Mouse (Mus musculus) forebrain, embryonic 12.5 days (tissue): ENCODE measurements at regions not wholly inside any gene's neighbourhood (a gene's known extent, or its start where the extent isn't known, plus 50 kb on each side); places are given as distances from the start of the nearest gene placed in this dataset.
"Not testable (repeated sequence)": the region's sequence is repeated elsewhere in the genome, so short reads cannot be mapped to it uniquely, and the experiment has no call there.

ENCODE experiments used
- ATAC-seq: fragments of 200-750 bp; cut with Nextera tagmentation; 2 replicates; pipeline ENCODE4 v1.8.0; 2017; ENCODE audit warnings: moderate TSS enrichment; ENCODE audit not compliant: low FRiP score
- H3K27ac ChIP-seq: fragments of 300-500 bp; sonication (generic); 2 replicates; pipeline ENCODE4 v1.5.1; 2016; ENCODE audit warnings: mild to moderate bottlenecking
- H3K27me3 ChIP-seq: fragments of 300-500 bp; sonication (generic); 2 replicates; pipeline ENCODE4 v1.6.1; 2016; ENCODE audit warnings: mild to moderate bottlenecking
- H3K36me3 ChIP-seq: fragments of 300-500 bp; sonication (generic); replicated peaks from 2 replicates; pipeline ENCODE4 v1.6.1; 2016; ENCODE audit warnings: mild to moderate bottlenecking
- H3K4me1 ChIP-seq: fragments of 300-500 bp; sonication (generic); 2 replicates; pipeline ENCODE4 v1.6.1; 2016
- H3K4me2 ChIP-seq: fragments of 300-500 bp; sonication (generic); 2 replicates; pipeline ENCODE4 v1.6.1; 2016; ENCODE audit warnings: mild to moderate bottlenecking, moderate library complexity
- H3K4me3 ChIP-seq: fragments of 300-500 bp; sonication (generic); replicated peaks from 2 replicates; pipeline ENCODE4 v1.5.1; 2016; ENCODE audit warnings: mild to moderate bottlenecking
- H3K9ac ChIP-seq: fragments of 300-500 bp; sonication (generic); 2 replicates; pipeline ENCODE4 v1.6.1; 2016; ENCODE audit warnings: mild to moderate bottlenecking
- H3K9me3 ChIP-seq: fragments of 300-500 bp; sonication (generic); 2 replicates; pipeline ENCODE4 v1.6.1; 2016
- WGBS: fragments of 180-500 bp; shearing (Covaris S2); methylation state at CpG from one replicate; pipeline ENCODE4 v1.1.7; 2016; 5-methylcytosine and 5-hydroxymethylcytosine counted together

- 9% methylated on average over 1 of the region's 1 CpGs for WGBS
- H3K4me2 ChIP-seq: no peak overlapping the region
- H3K4me3 ChIP-seq: no peak overlapping the region
- H3K4me1 ChIP-seq: peaks cover 5% of the 10 kb centered on the region; the same call in 1 of the 2 replicates
- H3K27ac ChIP-seq: no peak overlapping the region
- no peaks in the 10 kb centered on the region for H3K36me3 ChIP-seq
- no peak overlapping the region for H3K9ac ChIP-seq
- no peaks in the 10 kb centered on the region for H3K9me3 ChIP-seq
- no peak for ATAC-seq
- no peaks in the 10 kb centered on the region for H3K27me3 ChIP-seq
These were observed 52.3 kb upstream of the Gpd2 start for GRCm38 (mm10) chr2:57185151-57185550.

- not testable (repeated sequence) for H3K9me3 ChIP-seq, H3K27me3 ChIP-seq, H3K36me3 ChIP-seq, H3K9ac ChIP-seq, H3K4me2 ChIP-seq, ATAC-seq, H3K27ac ChIP-seq, H3K4me1 ChIP-seq, H3K4me3 ChIP-seq
- WGBS: 78% methylated on average over 3 of the region's 3 CpGs
These were observed 54.3 kb upstream of the Gpd2 start for GRCm38 (mm10) chr2:57183108-57183507.

- Histone ChIP-seq H3K9me3 (no peaks in the 10 kb centered on the region), H3K36me3 (no peaks in the 10 kb centered on the region), H3K27ac (peak overlapping the region; percentile 90), H3K9ac (peak overlapping the region; percentile 64), H3K27me3 (no peaks in the 10 kb centered on the region), H3K4me3 (peak overlapping the region; percentile 60), H3K4me2 (peak overlapping the region; percentile 49), H3K4me1 (peaks cover 5% of the 10 kb centered on the region; the same call in 1 of the 2 replicates)
- under 1% methylated on average over 37 of the region's 37 CpGs for WGBS
- ATAC-seq: peak; percentile 97
These were observed 55.5 kb upstream of the Gpd2 start for GRCm38 (mm10) chr2:57181692-57182541.

- ATAC-seq: no peak
- peaks cover 5% of the 10 kb centered on the region; the same call in 1 of the 2 replicates for H3K4me1 ChIP-seq
- H3K27ac ChIP-seq: peak overlapping the region; percentile 90
- H3K36me3 ChIP-seq: no peaks in the 10 kb centered on the region
- H3K9ac ChIP-seq: peak overlapping the region; percentile 64
- WGBS: 22% methylated on average over 4 of the region's 4 CpGs
- H3K4me2 ChIP-seq: peak overlapping the region; percentile 49
- no peaks in the 10 kb centered on the region for H3K9me3 ChIP-seq
- no peaks in the 10 kb centered on the region for H3K27me3 ChIP-seq
- peak overlapping the region; percentile 60 for H3K4me3 ChIP-seq
These were observed 56.1 kb upstream of the Gpd2 start for GRCm38 (mm10) chr2:57181350-57181691.

GRCm38 (mm10) chr2:57178056-57178455, 54.3 kb upstream of the Nr4a2 start:
- WGBS: 84% methylated on average over 6 of the region's 6 CpGs
- Histone ChIP-seq H3K4me3 (no peak overlapping the region), H3K4me1 (peaks cover 5% of the 10 kb centered on the region; the same call in 1 of the 2 replicates), H3K4me2 (no peak overlapping the region), H3K27me3 (no peaks in the 10 kb centered on the region), H3K9me3 (no peaks in the 10 kb centered on the region), H3K36me3 (no peaks in the 10 kb centered on the region), H3K9ac (no peak overlapping the region), H3K27ac (no peak overlapping the region)
- no peak for ATAC-seq

GRCm38 (mm10) chr2:57176547-57176946, 52.7 kb upstream of the Nr4a2 start:
- WGBS: 87% methylated on average over 7 of the region's 7 CpGs
- H3K36me3 ChIP-seq: no peaks in the 10 kb centered on the region
- H3K4me1 ChIP-seq: peaks cover 5% of the 10 kb centered on the region; the same call in 1 of the 2 replicates
- H3K9ac ChIP-seq: no peak overlapping the region
- H3K27me3 ChIP-seq: no peaks in the 10 kb centered on the region
- H3K4me2 ChIP-seq: no peak overlapping the region
- no peak for ATAC-seq
- no peak overlapping the region for H3K4me3 ChIP-seq
- no peak overlapping the region for H3K27ac ChIP-seq
- no peaks in the 10 kb centered on the region for H3K9me3 ChIP-seq

- no peaks in the 10 kb centered on the region for H3K27me3 ChIP-seq
- 67% methylated on average over 1 of the region's 1 CpGs for WGBS
These were observed 51.4 kb upstream of the Nr4a2 start for GRCm38 (mm10) chr2:57175219-57175618.

More at GRCm38 (mm10) chr2:57175219-57175618, 51.4 kb upstream of the Nr4a2 start:
- no peaks in the 10 kb centered on the region for H3K36me3 ChIP-seq
- no peaks in the 10 kb centered on the region for H3K4me1 ChIP-seq
- no peaks in the 10 kb centered on the region for H3K9me3 ChIP-seq
- ATAC-seq: no peak
- H3K9ac ChIP-seq: no peak overlapping the region
- H3K27ac ChIP-seq: no peak overlapping the region
- no peak overlapping the region for H3K4me3 ChIP-seq
- no peak overlapping the region for H3K4me2 ChIP-seq
